Mouse (Mus musculus) kidney, adult 8-10 months (tissue): ENCODE measurements around the gene Vmn1r205.
"Not testable (repeated sequence)": the region's sequence is repeated elsewhere in the genome, so short reads cannot be mapped to it uniquely, and the experiment has no call there.

Source experiments
- DNase-seq, 2 experiments: peaks; one replicate each; pipeline ENCODE4 v3.0.0; 2022

Gene Vmn1r205

GRCm38 (mm10) chr13:22592900-22593299, at the start of gene Vmn1r205:
TSS of gene Vmn1r205 (minus strand) at chr13:22593000.
- no peak for DNase-seq

GRCm38 (mm10) chr13:22624151-22624550, 31.4 kb upstream of the Vmn1r205 start, which contains the start of gene Vmn1r206:
TSS of gene Vmn1r206 (minus strand) at chr13:22624251.
- DNase-seq = not testable (repeated sequence)

GRCm38 (mm10) chr13:22583336-22583735, 9.5 kb downstream of the Vmn1r205 start:
- DNase-seq = not testable (repeated sequence)

DNA sequence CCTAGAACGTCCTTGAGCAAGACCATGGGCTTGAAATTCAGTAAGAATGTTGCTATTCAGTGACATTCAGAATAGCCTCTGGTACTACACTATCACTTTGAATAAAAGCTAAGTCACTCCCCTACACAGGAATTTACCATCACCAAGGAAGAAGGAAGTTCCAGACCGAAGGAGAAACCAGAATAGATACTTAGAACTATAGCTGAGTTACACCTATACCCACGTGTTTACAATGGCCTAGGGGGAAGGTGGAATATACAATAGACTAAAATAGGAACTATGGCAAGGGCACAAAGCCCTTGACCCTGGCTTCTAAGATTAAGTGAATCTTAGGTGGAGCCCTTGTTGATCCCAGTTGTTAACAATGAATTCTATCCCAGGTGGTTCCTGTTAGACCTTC, 17.9 kb downstream of the Vmn1r205 start:
- DNase-seq = not testable (repeated sequence)

DNA sequence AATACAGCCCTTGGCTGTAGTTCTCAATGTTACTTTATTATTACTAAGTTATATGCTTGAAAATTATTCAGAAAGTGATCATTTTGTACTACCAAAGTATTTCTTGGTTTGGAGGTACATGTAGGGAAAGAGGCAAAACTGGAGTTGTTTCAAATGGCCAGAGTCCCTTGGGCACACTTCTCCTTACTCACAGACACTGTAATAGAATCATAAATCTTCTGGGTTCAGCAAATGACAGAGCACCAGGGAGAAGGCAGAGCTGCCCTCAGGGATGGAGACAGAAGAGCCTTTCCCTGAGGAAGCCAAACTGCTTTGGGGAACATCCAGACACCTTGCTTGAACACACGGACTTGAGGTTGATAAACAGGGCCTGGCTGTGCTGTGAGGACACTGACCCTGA, 39.9 kb downstream of the Vmn1r205 start, which contains the start of gene Vmn1r204:
TSS of gene Vmn1r204 (plus strand) at position 301 of the 400 bp plus-strand sequence.
- DNase-seq = not testable (repeated sequence)
